Mouse (Mus musculus): ENCODE results near the gene Ak6. TPM values are rescaled to one million over a fixed set of nuclear protein-coding genes. Genes with fewer than 3 reads are reported as not detected.

Ak6 gene
- polyA plus RNA-seq, 1 experiment from 2014 or later, result 257 TPM

GRCm38 (mm10) chr13:100659864-100660456 lies 9.2 kb downstream of the Ak6 start:
- 32% methylated on average over 4 of the region's 4 CpGs for WGBS
- no peak for ATAC-seq (replicated peaks; ENCODE audit: low FRiP score, low read depth)

GRCm38 (mm10) chr13:100669291-100670022 lies 18.7 kb downstream of the Ak6 start, which contains the start of gene Ccdc125:
Gene Ccdc125 (plus strand): TSS chr13:100669717.
- 1% methylated on average over 44 of the region's 44 CpGs for WGBS
- H3K4me1 ChIP-seq (replicated peaks; ENCODE audit: insufficient read depth, low read length), result no peaks in the 10 kb centered on the region
- peak; percentile 75 for ATAC-seq (replicated peaks; ENCODE audit: low FRiP score, low read depth)
- peak within 1 kb of the TSS; percentile 85 for H3K27ac ChIP-seq
- H3K36me3 ChIP-seq (ENCODE audit: insufficient read depth, low read length), result no peaks in the 10 kb centered on the region
- H3K9ac ChIP-seq (ENCODE audit: low read depth, low read length), result peak within 1 kb of the TSS; percentile 71
- H3K4me3 ChIP-seq (replicated peaks; ENCODE audit: low read depth, low read length), result peak within 1 kb of the TSS; percentile 60
- peak; percentile 57 for DNase-seq (ENCODE audit: low spot score)
- no peaks in the 10 kb centered on the region for H3K27me3 ChIP-seq (ENCODE audit: insufficient read depth, low read length)
- TF ChIP-seq CTCF (IDR thresholded peaks at IDR 0.05; ENCODE audit: low read depth), result no peak
- H3K9me3 ChIP-seq (replicated peaks; ENCODE audit: low read length), result no peaks in the 10 kb centered on the region
- peak within 1 kb of the TSS; percentile 69 for H3K4me2 ChIP-seq (ENCODE audit: low read length)

More at GRCm38 (mm10) chr13:100659864-100660456, 9.2 kb downstream of the Ak6 start:
- Histone ChIP-seq H3K27me3 (ENCODE audit: insufficient read depth, low read length) (no peaks in the 10 kb centered on the region), H3K27ac (no peak overlapping the region), H3K4me3 (replicated peaks; ENCODE audit: low read depth, low read length) (no peak overlapping the region), H3K9me3 (replicated peaks; ENCODE audit: low read length) (no peaks in the 10 kb centered on the region), H3K4me1 (replicated peaks; ENCODE audit: insufficient read depth, low read length) (no peaks in the 10 kb centered on the region), H3K4me2 (ENCODE audit: low read length) (no peak overlapping the region), H3K9ac (ENCODE audit: low read depth, low read length) (no peak overlapping the region), H3K36me3 (ENCODE audit: insufficient read depth, low read length) (0 out of 2 replicates have a peak, but pooled peaks cover 6% of the 10 kb centered on the region)
- peak; percentile 91 for DNase-seq (ENCODE audit: low spot score)
- TF ChIP-seq CTCF (IDR thresholded peaks at IDR 0.05; ENCODE audit: low read depth), result peak; percentile 97

- peak overlapping the region; percentile 85; the same call in 1 of the 2 replicates for H3K27ac ChIP-seq
- peak overlapping the region; percentile 60 for H3K4me3 ChIP-seq (replicated peaks; ENCODE audit: low read depth, low read length)
- H3K36me3 ChIP-seq (ENCODE audit: insufficient read depth, low read length), result no peaks in the 10 kb centered on the region
- DNase-seq (ENCODE audit: low spot score) (peak; percentile 25), ATAC-seq (replicated peaks; ENCODE audit: low FRiP score, low read depth) (no peak)
- peak overlapping the region; percentile 71 for H3K9ac ChIP-seq (ENCODE audit: low read depth, low read length)
- WGBS, result 42% methylated on average over 9 of the region's 9 CpGs
- H3K27me3 ChIP-seq (ENCODE audit: insufficient read depth, low read length), result no peaks in the 10 kb centered on the region
- H3K9me3 ChIP-seq (replicated peaks; ENCODE audit: low read length), result no peaks in the 10 kb centered on the region
- H3K4me1 ChIP-seq (replicated peaks; ENCODE audit: insufficient read depth, low read length), result no peaks in the 10 kb centered on the region
- peak overlapping the region; percentile 69 for H3K4me2 ChIP-seq (ENCODE audit: low read length)
- TF ChIP-seq CTCF (IDR thresholded peaks at IDR 0.05; ENCODE audit: low read depth), result no peak
Observed at GRCm38 (mm10) chr13:100670181-100670741, 19.5 kb downstream of the Ak6 start.

- Histone ChIP-seq H3K4me1 (replicated peaks; ENCODE audit: insufficient read depth, low read length) (no peaks in the 10 kb centered on the region), H3K9me3 (replicated peaks; ENCODE audit: low read length) (no peaks in the 10 kb centered on the region), H3K9ac (ENCODE audit: low read depth, low read length) (no peak overlapping the region), H3K4me3 (replicated peaks; ENCODE audit: low read depth, low read length) (no peak overlapping the region), H3K36me3 (ENCODE audit: insufficient read depth, low read length) (no peaks in the 10 kb centered on the region), H3K27ac (no peak overlapping the region), H3K4me2 (ENCODE audit: low read length) (no peak overlapping the region), H3K27me3 (ENCODE audit: insufficient read depth, low read length) (no peaks in the 10 kb centered on the region)
- no peak for TF ChIP-seq CTCF (IDR thresholded peaks at IDR 0.05; ENCODE audit: low read depth)
- 73% methylated on average over 15 of the region's 15 CpGs for WGBS
- ATAC-seq (replicated peaks; ENCODE audit: low FRiP score, low read depth) (no peak), DNase-seq (ENCODE audit: low spot score) (no peak)
Observed at GRCm38 (mm10) chr13:100675936-100676635, 25.3 kb downstream of the Ak6 start.

- H3K9ac ChIP-seq (ENCODE audit: low read depth, low read length), result no peak overlapping the region
- WGBS, result 86% methylated on average over 8 of the region's 8 CpGs
Observed at GRCm38 (mm10) chr13:100681615-100682014, 30.8 kb downstream of the Ak6 start.

GRCm38 (mm10) chr13:100682837-100683236 lies 32.1 kb downstream of the Ak6 start:
- no peak overlapping the region for H3K4me2 ChIP-seq (ENCODE audit: low read length)
- H3K27me3 ChIP-seq (ENCODE audit: insufficient read depth, low read length), result no peaks in the 10 kb centered on the region
- H3K4me1 ChIP-seq (replicated peaks; ENCODE audit: insufficient read depth, low read length), result no peaks in the 10 kb centered on the region
- no peak for TF ChIP-seq CTCF (IDR thresholded peaks at IDR 0.05; ENCODE audit: low read depth)
- WGBS, result 61% methylated on average over 2 of the region's 2 CpGs
- no peaks in the 10 kb centered on the region for H3K36me3 ChIP-seq (ENCODE audit: insufficient read depth, low read length)
- ATAC-seq (replicated peaks; ENCODE audit: low FRiP score, low read depth) (no peak), DNase-seq (ENCODE audit: low spot score) (no peak)
- no peaks in the 10 kb centered on the region for H3K9me3 ChIP-seq (replicated peaks; ENCODE audit: low read length)
- H3K27ac ChIP-seq, result no peak overlapping the region
- no peak overlapping the region for H3K4me3 ChIP-seq (replicated peaks; ENCODE audit: low read depth, low read length)
- H3K9ac ChIP-seq (ENCODE audit: low read depth, low read length), result no peak overlapping the region

More at GRCm38 (mm10) chr13:100681615-100682014, 30.8 kb downstream of the Ak6 start:
- Histone ChIP-seq H3K36me3 (ENCODE audit: insufficient read depth, low read length) (no peaks in the 10 kb centered on the region), H3K9me3 (replicated peaks; ENCODE audit: low read length) (no peaks in the 10 kb centered on the region), H3K27me3 (ENCODE audit: insufficient read depth, low read length) (no peaks in the 10 kb centered on the region), H3K4me3 (replicated peaks; ENCODE audit: low read depth, low read length) (no peak overlapping the region), H3K4me2 (ENCODE audit: low read length) (no peak overlapping the region), H3K4me1 (replicated peaks; ENCODE audit: insufficient read depth, low read length) (no peaks in the 10 kb centered on the region), H3K27ac (no peak overlapping the region)
- ATAC-seq (replicated peaks; ENCODE audit: low FRiP score, low read depth) (no peak), DNase-seq (ENCODE audit: low spot score) (no peak)
- no peak for TF ChIP-seq CTCF (IDR thresholded peaks at IDR 0.05; ENCODE audit: low read depth)
